Mouse (Mus musculus) forelimb bud, embryonic 11.5 days (tissue): ENCODE data around the gene Arhgef5.
"Not testable (repeated sequence)": the region's sequence is repeated elsewhere in the genome, so short reads cannot be mapped to it uniquely, and the experiment has no call there.

Source experiments
- DNase-seq: peaks from one replicate; pipeline ENCODE4 v3.0.0-alpha.2; 2012; ENCODE audit warnings: low read depth, low spot score

Gene Arhgef5

DNA sequence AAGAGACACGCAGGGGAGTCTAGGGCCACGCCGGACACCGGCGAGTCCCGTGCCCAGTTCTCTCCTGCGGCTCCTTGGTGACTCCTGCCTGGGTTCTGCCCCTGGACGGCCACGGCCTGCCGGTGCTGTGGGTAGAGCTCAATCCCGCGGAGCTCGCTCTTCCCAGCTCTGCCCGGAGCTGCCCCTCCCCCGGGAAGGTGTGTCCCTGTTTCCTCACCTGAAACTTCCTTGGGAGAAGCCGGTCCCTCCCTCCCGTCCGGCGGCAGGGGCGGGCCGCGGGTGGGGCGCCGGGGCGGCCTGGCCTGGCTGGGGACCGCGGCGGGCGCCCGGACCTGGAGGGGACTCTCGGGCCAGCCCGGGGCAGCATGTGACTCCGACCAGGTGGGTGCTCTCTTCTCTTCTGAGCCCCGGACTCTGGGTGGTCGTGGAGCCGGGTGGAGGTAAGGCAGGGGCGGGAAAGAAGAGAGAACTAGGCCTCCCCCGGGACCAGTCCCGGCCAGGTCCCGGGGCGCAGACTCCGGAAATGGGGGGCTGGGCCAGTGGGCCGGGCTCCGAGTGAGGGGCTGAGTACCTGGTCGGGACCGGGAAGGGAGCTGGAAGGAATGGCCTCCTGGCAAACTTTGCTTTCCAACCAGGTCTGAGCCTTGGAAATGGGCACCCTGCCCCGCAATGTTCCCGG is at the start of gene Arhgef5:
Gene Arhgef5 (plus strand): TSS at position 220 of the 679 bp plus-strand sequence.
- peak; percentile 14 for DNase-seq

DNA sequence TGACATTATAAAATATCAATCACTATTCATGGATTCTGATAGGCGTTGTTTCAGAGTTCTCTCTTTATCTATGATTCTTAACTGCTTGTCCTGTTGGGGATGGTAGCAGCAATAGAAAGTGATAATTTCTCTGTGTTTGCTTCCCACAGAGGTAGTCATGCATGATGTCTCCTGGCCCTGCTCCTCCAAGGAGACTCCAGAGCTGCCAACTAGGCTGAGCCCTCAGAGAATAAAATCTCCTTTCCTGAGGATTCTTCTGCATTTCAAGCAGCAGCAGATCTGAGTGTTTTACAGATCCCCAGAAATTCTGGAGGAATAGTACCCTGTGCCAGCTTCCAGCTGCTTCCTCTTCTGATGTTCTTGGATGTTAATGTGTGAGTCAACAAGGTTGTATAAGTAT is 34.1 kb upstream of the Arhgef5 start, which contains the start of gene Olfr47:
Gene Olfr47 (plus strand): TSS at position 275 of the 400 bp plus-strand sequence.
- not testable (repeated sequence) for DNase-seq

DNA sequence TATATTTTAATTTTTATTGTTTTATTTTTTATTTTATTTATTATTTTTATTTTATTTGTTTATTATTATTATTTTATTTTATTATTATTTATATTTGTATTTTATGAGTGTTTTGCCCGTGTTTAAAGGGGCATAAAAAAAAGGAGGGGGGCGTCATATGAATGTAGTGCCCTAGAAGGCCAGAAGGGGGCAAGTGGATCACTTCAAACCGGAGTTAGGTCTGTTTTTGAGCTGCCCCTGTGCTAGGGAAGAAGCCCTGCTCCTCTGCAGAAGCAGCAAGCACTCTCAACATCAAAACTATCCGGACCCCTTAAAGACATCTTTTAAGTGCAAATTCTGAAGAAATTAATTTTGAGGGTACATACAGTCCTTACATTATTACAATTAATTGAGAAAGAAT is 23.3 kb upstream of the Arhgef5 start:
- DNase-seq: peak; percentile 38

DNA sequence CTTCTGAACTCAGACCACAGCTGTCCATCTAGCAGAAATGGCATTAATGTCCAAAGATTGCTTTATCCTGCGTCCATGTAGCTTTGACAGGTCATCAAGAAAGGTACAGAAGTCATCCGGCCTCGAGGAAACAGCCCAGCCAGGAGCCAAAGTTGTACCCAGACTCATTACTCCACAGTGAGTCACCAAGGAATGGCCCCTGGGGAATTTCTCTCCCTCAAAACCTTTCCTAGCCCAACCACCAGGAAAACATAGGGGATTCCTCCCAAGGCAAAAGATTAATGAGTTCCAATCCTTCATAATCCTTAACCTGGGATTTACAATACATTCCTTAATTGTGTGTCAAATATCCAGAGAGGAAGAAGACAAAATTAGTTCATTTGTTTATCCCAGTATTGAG is 18.0 kb upstream of the Arhgef5 start:
- DNase-seq: no peak

DNA sequence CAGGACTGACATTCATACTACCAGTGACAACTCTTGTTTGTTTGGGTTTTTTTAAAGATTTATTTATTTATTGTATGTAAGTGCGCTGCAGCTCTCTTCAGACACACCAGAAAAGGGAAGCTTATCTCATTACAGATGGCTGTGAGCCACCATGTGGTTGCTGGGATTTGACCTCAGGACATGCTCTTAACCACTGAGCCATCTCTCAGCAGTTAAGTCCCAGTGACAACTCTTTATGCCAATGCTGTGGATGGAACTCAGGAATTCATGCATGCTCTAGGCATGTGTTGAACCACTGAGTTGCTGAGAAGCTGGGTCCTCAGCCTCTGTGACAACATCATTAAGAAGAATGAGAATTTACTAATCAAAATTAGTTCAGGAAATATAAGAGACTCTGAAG is 12.4 kb upstream of the Arhgef5 start:
- DNase-seq: no peak

DNA sequence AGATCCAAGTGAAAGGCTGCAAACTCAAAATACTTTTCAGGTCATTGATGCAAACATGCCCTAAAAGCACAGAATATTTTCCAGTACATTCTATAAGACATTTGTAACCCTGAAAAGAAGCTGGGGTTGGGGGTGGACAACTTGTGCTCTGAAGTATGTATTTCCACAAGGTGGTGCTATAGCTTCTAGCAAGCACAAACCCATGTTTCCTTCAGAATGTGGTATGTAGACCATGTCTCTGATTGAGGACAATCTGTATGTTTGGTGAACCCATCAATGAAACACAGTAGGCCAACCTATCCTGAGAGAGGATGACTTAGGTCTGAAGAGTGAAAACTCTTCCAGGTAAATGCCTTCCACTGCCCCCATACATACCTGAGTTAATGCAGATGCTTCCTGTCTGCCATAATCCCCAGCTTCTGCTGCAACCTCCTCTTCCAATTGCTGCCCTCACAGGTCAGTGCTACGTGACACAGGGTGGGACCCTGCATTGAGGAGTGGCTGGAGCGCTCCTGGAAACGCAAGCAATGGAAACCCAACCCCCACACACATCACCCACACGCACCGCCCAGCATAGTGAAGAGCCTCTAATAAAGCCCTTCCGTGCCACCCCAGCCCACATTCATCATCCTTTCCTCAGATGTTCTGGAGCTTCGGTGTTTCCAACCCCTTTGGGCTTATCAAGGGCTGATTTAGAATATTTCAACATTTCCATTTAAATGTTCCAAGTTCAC is 11.0 kb upstream of the Arhgef5 start:
- DNase-seq: peak; percentile 10

DNA sequence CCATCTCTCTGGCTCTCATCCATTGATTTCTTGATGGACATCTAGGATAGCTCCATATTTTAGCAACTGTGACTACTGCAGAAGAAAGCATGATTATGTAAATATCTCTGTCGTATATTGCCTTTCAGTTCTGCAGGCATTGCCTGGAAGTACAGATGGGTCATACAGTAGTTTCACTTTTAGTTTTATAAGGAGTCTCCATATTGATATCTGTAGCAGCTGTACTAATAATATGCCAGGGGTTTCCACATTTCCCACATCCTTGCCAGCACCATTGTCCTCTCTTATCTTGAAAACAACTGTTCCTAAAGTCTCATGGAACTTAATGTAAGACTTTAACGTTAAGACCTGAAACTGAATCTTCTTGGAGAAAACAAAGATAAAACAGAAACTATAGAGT is 4.6 kb upstream of the Arhgef5 start:
- DNase-seq: no peak

DNA sequence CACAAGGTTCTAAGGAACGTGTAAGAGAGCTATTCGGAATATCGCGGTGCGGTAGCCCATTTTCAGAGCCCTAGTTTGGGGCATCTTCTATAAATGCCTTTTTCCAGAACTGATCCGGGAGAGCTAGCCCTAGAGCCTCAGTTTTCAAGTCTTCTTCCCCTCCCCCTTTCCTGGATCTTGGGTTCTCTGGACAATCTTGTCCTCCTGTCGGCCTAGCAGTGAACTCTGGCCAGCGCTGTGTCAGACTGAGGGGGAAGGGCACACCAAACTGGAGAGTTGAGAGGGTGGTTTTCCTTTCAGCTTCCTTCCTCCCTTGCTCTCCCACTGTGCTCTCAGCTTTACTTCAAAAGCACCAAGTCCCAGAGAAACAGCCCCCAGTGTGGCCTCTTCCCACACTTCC is 974 bp downstream of the Arhgef5 start:
- peak; percentile 12 for DNase-seq

DNA sequence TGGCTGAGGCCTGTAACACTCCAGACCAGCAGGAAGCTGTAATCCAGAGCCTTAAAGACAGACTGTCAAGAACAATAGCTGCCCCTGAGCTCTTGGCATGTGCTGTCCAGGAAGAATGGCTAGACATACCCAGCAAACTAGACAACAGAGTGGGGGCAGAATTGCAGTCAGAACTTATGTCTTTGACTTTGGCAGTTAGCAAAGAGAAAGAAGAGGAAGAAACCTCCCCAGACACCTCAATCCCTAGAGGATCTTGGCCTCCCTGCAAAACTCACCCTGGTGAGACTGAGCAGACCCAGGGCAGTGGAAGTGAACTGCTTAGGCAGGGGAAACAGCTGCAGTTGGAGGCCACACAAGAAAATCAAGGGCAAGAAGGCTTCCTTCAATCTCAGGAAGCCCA is 7.2 kb downstream of the Arhgef5 start:
- DNase-seq: no peak

DNA sequence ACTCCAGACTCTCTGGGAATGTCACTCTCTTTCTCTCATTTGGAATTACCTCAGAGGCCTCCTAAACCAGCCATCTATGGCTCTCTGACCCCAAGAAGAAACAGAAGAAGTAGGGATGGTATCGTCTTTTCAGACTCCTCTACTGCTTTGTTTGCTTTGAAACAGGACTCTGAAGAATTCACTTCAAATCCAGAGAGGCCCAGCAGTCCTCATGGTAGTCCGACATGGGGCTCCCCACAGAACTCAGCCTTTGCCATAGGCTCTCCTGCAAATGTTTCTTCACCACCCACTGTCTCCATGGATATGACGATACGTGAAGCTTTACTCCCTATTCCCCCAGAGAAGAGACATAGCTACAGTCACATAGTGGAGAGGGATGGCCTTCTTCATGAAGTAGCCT is 8.7 kb downstream of the Arhgef5 start:
- no peak for DNase-seq

DNA sequence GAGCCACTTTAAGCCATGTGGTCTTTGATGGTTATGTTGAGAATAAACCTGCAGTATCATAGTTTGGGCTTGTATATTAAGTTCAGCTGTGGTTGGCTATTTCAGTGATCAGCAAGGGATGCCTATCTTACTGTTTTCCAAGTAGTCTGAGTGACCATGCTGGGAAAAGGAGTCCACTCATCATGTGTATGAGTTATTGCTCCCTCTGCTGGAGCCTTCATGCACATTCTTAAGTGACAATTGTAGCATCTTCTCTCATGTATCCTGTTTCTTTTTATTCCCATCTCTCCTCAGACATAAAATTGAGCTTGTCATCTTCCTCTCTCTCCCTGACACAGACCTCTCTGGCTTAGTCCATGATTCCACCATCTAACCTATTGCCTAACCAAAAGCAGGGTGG is 12.9 kb downstream of the Arhgef5 start:
- no peak for DNase-seq

DNA sequence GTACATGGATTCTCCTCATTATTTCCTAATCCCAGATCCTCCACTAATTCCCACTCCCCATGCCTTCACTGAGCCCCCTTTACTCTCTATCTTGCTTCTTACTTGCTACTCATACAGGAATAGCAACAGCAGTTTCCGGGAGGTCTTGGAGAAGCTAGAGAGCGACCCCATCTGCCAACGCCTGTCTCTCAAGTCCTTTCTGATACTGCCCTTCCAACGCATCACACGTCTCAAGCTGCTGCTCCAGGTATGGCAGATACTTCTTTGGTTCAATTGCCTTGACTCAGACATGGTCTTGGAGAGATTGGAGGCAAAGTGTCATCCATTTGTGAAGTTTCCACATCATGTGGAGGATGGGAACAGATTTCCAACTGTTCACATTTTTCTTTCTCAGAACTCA is 15.1 kb downstream of the Arhgef5 start:
- DNase-seq: no peak

DNA sequence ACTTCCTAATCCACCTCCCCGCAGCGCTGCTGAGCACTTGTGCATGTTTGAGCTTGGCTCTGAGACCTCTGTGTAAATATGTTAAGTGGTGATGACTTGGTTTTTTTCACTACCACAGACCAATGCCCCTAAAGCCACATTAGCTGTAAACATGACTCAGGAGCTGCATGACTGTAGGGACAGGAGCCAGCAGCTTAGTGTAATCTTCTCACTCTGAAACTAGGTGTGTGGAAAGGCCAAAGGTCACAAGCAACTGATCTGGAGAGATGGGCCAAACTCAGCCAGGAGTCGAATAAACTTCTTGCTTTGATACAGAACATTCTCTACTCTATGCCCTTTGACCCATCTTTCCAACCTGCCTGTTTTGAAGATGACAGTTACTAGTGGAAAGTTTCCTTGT is 26.7 kb downstream of the Arhgef5 start:
- no peak for DNase-seq

DNA sequence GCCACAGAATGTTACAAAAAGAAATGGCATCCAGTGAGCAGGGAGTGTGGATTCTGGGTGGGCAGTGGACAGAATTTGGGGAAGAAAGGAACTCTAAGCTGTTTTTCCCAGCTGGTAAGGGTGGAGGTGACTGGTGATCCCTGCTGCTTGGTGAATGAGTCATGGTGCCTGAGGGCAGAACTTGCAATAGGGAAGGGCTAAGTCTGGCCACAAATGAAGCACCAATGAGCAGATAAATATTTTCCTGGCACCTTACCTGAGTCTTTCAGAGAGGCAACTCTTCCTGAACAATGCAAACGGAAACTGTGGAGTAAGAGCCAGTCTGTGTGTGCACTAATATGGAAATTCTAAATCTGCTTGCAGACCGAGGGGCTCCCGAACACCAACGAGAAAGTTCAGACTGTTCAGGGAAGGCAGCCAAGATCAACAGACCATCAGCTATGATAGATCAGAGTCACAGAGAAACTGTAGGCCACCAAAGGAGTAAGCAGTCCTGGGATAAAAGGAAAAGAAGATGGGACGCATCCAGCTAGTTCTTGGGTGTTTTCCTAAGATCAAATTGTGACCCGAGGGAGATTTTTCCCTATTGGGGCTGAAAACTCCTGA is 27.2 kb downstream of the Arhgef5 start:
- no peak for DNase-seq

DNA sequence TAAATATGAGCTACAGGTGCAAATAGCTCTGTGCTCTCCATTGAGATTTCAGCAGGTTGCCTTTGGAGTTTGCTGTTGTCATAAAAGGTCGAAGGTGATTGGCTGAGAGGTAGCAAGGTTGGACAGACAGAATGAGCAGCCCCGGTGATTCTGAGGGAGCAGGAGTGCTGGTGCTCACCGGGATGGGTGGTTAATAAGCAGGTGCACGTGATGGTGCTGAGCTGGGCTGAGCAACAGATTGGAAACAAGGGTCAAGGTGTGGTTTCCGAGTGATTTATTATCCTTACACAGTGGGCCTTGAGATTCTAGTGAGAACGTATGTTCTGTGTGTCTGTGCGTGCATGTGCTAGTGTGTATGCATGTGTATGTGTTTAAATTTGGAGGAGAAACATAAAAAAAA is 27.8 kb downstream of the Arhgef5 start:
- no peak for DNase-seq

DNA sequence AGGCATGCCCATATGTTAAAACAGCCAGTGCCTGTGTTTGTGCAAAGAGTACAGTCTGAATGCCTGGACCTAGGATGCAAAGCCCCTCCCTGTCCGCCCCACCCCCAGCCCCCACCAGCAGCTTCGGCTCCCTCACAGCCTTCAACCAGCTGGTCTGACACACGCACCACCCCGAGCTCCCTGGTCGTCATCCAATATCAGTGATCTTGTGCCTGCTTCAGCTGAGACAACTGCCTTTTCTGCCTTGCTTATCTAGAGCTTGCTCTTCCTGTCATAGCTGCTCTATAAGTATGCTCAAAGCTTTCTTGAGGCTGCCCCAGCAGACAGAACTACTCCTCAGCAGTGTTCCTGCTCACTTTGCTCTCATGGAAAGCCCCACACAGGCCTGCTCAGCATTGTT is 30.5 kb downstream of the Arhgef5 start:
- no peak for DNase-seq

DNA sequence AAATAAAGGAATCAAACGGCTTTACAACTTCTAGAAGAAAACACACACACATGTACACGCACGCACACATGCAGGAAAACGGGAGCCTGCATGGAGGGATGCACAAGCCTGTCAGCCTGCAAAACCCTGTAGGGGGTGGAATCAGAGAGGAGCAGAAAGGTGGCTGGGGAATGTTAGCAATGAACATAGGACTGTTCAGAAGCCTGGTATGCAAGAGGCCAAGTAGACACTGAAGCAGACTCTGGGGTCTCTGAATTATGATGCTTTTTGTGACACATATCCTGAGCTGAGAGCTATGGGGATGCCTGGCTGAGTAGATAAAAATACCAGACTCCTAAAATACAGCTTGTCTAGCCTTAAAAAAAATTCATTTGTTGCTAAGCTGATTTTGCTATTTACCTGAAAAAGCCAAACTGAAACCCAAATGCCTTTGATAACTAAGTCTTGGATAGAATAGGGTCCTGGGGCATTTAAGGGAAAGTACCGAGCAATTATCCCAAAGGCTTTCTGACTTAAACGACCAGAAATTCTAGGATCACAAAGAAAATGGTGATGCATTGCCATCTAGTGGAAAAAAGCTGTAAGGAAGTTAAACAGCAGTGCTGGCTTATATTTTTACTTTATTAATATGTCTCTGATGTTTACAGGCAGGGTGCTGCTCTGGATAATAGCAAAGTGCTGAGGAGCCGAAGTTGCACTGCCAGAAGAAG is 31.6 kb downstream of the Arhgef5 start:
- peak; percentile 60 for DNase-seq

DNA sequence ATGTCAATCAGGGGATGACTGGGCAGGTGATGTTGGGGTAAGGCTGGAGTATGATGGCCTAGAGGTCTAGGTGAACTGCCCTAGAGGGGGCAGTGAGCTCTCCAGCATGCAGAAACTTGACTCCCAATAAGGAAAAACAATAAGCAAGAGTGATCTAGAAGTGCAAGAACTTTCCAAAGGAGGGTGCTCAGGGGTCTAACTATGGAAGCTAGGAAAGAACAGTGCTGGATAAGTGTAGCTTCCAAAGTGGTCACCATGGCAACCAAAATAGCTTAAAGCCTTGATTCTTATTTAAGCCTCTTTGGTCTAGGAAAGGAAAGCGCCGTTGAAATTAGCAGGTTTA is 32.1 kb downstream of the Arhgef5 start:
- DNase-seq: no peak

DNA sequence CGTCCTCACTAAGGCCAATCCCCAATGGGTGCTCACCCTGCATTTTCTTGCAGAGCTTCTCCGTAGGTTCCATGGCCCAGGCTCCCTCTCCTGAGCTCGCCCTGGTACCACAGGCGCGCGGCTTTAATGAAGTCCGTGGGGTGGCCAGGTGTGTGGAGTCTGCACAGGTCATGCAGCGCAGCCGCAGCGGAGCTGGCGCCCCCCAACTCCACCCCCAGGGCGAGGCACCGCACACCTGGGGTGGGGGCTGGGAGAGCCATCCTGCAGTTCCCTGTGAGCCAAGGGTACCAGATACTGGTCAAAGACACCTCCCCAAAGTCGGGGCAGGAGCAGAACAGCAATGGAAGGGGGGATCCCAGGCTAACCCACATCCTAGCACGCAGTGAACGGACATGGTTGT is 44.1 kb downstream of the Arhgef5 start, which contains the start of gene Nobox:
Gene Nobox (minus strand): TSS at position 101 of the 400 bp plus-strand sequence.
- DNase-seq: no peak

DNA sequence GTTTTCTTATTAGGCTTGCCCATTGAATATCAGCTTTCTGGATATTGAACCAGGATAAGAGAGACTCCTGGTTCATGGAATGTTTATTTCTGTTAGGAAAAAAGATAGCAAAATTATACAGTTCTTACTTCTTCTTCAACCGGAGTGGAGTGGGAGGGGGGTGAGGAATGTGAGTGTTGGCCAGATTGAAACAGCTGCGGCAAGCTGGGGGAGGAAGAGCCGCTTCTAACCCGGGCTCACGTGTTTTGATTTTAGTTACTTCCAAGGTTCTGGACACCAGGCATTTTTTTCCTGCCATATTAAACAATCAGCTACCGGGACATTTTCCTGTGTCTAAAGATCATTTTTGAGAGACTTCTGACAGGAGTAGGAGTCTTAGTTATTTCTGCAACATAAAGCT is 44.7 kb downstream of the Arhgef5 start:
- no peak for DNase-seq

DNA sequence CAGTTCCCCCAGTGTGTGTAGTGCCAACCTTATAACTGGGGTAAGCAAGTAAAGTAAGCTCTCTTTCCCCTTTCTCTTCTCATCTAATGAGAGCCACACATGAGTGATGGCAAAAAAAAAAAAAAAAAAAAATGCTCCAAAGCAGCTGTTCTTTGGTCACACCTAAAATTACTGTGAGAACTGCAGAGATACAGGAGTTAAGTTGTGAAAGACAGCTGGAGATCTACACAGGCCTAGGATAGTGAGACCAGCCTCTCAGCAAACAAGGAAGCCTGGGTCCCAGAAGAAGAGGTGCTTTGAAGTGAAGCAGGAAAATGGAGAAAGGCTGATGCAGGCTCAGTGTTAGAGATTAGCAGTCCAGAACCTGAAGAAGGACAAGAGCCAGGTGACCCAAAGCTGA is 47.2 kb downstream of the Arhgef5 start:
- no peak for DNase-seq

DNA sequence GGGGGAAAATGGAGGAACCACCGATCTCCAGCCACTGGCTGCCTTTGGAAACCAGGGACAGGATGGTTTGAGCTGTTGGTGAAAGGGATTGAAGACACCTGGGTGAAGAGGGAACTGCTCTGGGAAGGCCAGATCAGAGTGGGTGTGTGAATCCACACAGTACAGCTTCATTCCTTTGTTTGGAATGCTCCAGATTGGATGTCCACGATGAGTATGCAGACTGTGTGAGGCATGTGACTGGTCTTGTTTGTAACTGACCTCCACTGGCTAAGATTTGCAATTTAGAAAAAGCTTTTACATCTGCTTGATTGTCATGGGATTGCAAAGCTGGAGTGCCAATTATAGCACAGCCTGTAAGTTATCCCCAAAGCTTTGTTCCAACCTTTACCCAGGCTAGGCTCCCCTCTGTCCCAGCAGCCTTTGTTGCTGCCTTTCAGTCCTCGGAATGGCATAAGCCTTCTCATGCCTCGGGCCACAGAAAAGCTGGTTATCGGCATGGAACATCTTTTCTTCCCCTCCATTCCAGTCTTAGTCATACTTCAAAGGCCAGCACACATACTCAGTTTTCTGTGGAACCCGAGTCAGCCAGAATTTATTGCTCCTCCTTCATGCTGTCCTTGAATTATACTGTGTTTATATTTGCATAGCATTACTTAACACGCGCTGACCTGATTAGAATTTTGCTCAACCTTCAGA is 47.7 kb downstream of the Arhgef5 start:
- DNase-seq: no peak
